Mouse (Mus musculus) E14TG2a.4 (cell line): ENCODE measurements around the gene Mef2d.

Experiments used
- H3K27me3 ChIP-seq: 2 replicates; pipeline ENCODE4 v1.6.1; 2014; ENCODE audit warnings: low read length, control low read depth; ENCODE audit not compliant: insufficient read depth
- H3K36me3 ChIP-seq: 2 replicates; pipeline ENCODE4 v1.6.1; 2014; ENCODE audit warnings: low read length, control low read depth; ENCODE audit not compliant: insufficient read depth
- H3K4me1 ChIP-seq: replicated peaks from 2 replicates; pipeline ENCODE4 v1.6.1; 2014; ENCODE audit warnings: low read depth, low read length, control low read depth
- H3K4me3 ChIP-seq: replicated peaks from 2 replicates; pipeline ENCODE4 v1.5.1; 2014; ENCODE audit warnings: mild to moderate bottlenecking, low read length
- H3K9me3 ChIP-seq: 2 replicates; pipeline ENCODE4 v1.6.1; 2014; ENCODE audit warnings: low read length, control low read depth
- CTCF ChIP-seq: conservative IDR thresholded peaks from 2 replicates; pipeline ENCODE4 v1.5.1; 2014; ENCODE audit warnings: low read length
- NANOG ChIP-seq: IDR thresholded peaks from 2 replicates; pipeline ENCODE4 v1.6.1; 2014; ENCODE audit warnings: borderline replicate concordance, low read length, mixed read lengths
- POU5F1 ChIP-seq: IDR thresholded peaks from 2 replicates; pipeline ENCODE4 v1.6.1; 2014; ENCODE audit warnings: low read length, borderline replicate concordance

The Mef2d gene

GRCm38 (mm10) chr3:88114396-88114795 lies 27.8 kb upstream of the Mef2d start:
- H3K27me3 ChIP-seq, result no peaks in the 10 kb centered on the region
- no peaks in the 10 kb centered on the region for H3K9me3 ChIP-seq
- peaks cover under 1% of the 10 kb centered on the region for H3K4me1 ChIP-seq
- H3K36me3 ChIP-seq, result peaks cover 100% of the 10 kb centered on the region
- TF ChIP-seq NANOG (no peak), CTCF (no peak), POU5F1 (no peak)
- H3K4me3 ChIP-seq, result no peak overlapping the region

GRCm38 (mm10) chr3:88120117-88120651 lies 22.0 kb upstream of the Mef2d start:
- no peaks in the 10 kb centered on the region for H3K9me3 ChIP-seq
- TF ChIP-seq NANOG, result no peak
- no peak for TF ChIP-seq CTCF
- no peak for TF ChIP-seq POU5F1
- H3K4me1 ChIP-seq, result peaks cover 14% of the 10 kb centered on the region
- no peaks in the 10 kb centered on the region for H3K27me3 ChIP-seq
- H3K4me3 ChIP-seq, result peak overlapping the region; percentile 65
- peaks cover 61% of the 10 kb centered on the region for H3K36me3 ChIP-seq

GRCm38 (mm10) chr3:88121164-88122131 lies 20.7 kb upstream of the Mef2d start:
- H3K4me3 ChIP-seq, result no peak overlapping the region
- peaks cover 48% of the 10 kb centered on the region for H3K36me3 ChIP-seq
- no peaks in the 10 kb centered on the region for H3K9me3 ChIP-seq
- H3K4me1 ChIP-seq, result peaks cover 14% of the 10 kb centered on the region
- TF ChIP-seq CTCF (no peak), POU5F1 (no peak), NANOG (no peak)
- H3K27me3 ChIP-seq, result no peaks in the 10 kb centered on the region

GRCm38 (mm10) chr3:88125195-88125594 lies 17.0 kb upstream of the Mef2d start:
- H3K27me3 ChIP-seq, result no peaks in the 10 kb centered on the region
- H3K4me3 ChIP-seq, result no peak overlapping the region
- no peak for TF ChIP-seq CTCF
- TF ChIP-seq NANOG, result no peak
- no peak for TF ChIP-seq POU5F1
- peaks cover 12% of the 10 kb centered on the region for H3K36me3 ChIP-seq
- H3K9me3 ChIP-seq, result no peaks in the 10 kb centered on the region
- peaks cover 9% of the 10 kb centered on the region for H3K4me1 ChIP-seq

- Histone ChIP-seq H3K36me3 (peaks cover 2% of the 10 kb centered on the region), H3K4me1 (peaks cover 4% of the 10 kb centered on the region)
- no peak for TF ChIP-seq CTCF
- no peak for TF ChIP-seq NANOG
- no peak for TF ChIP-seq POU5F1
Observed at GRCm38 (mm10) chr3:88126181-88126580, 16.0 kb upstream of the Mef2d start.

GRCm38 (mm10) chr3:88127636-88128035 lies 14.5 kb upstream of the Mef2d start:
- H3K27me3 ChIP-seq, result peaks cover 5% of the 10 kb centered on the region; the same call in 1 of the 2 replicates
- peaks cover 4% of the 10 kb centered on the region for H3K4me1 ChIP-seq
- no peak overlapping the region for H3K4me3 ChIP-seq
- H3K9me3 ChIP-seq, result no peaks in the 10 kb centered on the region
- TF ChIP-seq NANOG (no peak), CTCF (no peak), POU5F1 (no peak)
- H3K36me3 ChIP-seq, result no peaks in the 10 kb centered on the region

More at GRCm38 (mm10) chr3:88126181-88126580, 16.0 kb upstream of the Mef2d start:
- Histone ChIP-seq H3K27me3 (no peaks in the 10 kb centered on the region), H3K4me3 (no peak overlapping the region), H3K9me3 (no peaks in the 10 kb centered on the region)

GRCm38 (mm10) chr3:88128056-88128455 lies 14.1 kb upstream of the Mef2d start:
- Histone ChIP-seq H3K4me1 (peaks cover 4% of the 10 kb centered on the region), H3K36me3 (no peaks in the 10 kb centered on the region), H3K27me3 (peaks cover 7% of the 10 kb centered on the region; the same call in 1 of the 2 replicates), H3K4me3 (no peak overlapping the region), H3K9me3 (no peaks in the 10 kb centered on the region)
- no peak for TF ChIP-seq CTCF
- no peak for TF ChIP-seq POU5F1
- TF ChIP-seq NANOG, result no peak

- Histone ChIP-seq H3K36me3 (no peaks in the 10 kb centered on the region), H3K9me3 (no peaks in the 10 kb centered on the region), H3K27me3 (peaks cover 13% of the 10 kb centered on the region), H3K4me3 (no peak overlapping the region), H3K4me1 (peaks cover 10% of the 10 kb centered on the region)
- TF ChIP-seq CTCF, result no peak
- no peak for TF ChIP-seq POU5F1
- no peak for TF ChIP-seq NANOG
Observed at GRCm38 (mm10) chr3:88129006-88129405, 13.2 kb upstream of the Mef2d start.
